Comparison of ENCODE assay signal across 11 mouse cellular contexts in the genomic region with DNA sequence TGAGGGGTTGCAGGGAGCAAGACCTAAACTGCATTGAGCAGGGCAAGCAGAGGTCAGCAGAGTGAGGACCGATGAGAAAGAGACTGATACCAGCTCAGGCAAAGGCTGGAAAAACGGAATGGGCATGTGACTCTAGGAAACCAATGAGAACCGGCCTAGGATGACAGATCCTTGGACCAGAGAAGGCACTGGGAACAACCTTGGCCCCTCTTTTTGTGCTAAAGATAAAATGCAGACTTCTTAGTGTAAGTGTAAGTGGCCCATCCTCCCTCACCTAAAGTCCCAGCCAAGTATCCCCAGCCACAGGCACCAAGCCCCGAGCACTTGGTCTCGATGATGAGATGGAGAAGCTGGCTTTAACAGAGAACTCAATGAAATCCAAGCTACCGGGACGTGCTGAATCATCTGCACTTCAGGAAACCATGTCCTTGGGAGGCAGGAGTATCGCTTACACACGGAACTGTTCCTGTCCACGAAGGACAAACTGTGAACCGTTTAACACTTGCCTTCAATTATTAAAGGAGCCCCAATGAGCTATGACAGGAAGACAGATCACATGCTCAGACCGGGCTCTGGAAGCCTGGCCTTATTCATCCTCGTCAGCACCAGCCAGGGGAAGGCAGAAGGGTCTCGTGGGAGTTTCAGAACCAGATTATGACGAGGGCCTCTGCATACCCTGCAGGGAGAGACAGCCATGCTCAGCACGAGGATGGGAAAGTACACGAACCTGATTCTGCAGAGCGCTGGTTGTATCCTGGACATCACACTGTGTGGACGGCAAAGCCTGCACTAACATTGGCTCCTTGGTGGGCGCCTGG.
A peak's percentile ranks its signal among the peaks of the same experiment; 100 is the strongest.
DNase-seq lines count a peak whose midpoint lies in the region; ATAC-seq and TF ChIP-seq lines count a peak whose summit lies in the region.
"Had no signal": no experiment of that assay in that cellular context is flagged by ENCODE, and none has a peak within 500 bp of the region (broad histone marks: within the 10 kb centered on the region; RNA-seq: fewer than 3 reads in every experiment).

No protein-coding gene starts in this region.

- intact Hi-C loops in left cerebral cortex, adult 2 months (cut with DNase I) = no loop called here
- intact Hi-C loops in left cerebral cortex, postnatal 14 days (cut with DNase I) = no loop called here

- H3K4me1 ChIP-seq in hindbrain, postnatal 0 days (ENCODE audit: insufficient read depth, low read length) = peaks cover 11% of the 10 kb centered on the region
- H3K4me1 ChIP-seq in neural tube, embryonic 13.5 days (replicated peaks) = peaks cover 57% of the 10 kb centered on the region
- H3K4me1 ChIP-seq: limb, embryonic 12.5 days had no signal

- no peak overlapping the region for H3K4me3 ChIP-seq in left cerebral cortex, adult 2 months
- no peak overlapping the region for H3K4me3 ChIP-seq in hindbrain, postnatal 0 days (ENCODE audit: low read length)
- no peak overlapping the region for H3K4me3 ChIP-seq in neural tube, embryonic 13.5 days
- H3K4me3 ChIP-seq: limb, embryonic 12.5 days had no signal

- DNase-seq in embryo, embryonic 10.5 days (ENCODE audit: low spot score) = peak; percentile 21
- no peak for DNase-seq in embryo, embryonic 9.5 days (ENCODE audit: extremely low spot score)
- DNase-seq in left cerebral cortex, adult 2 months (ENCODE audit: extremely low spot score in 1 of 2, low spot score in 2 of 2) = no peak
- DNase-seq in left cerebral cortex, postnatal 14 days (ENCODE audit: low spot score in 2 of 2) = no peak
- DNase-seq in hindbrain, postnatal 0 days (ENCODE audit: low spot score) = peak; percentile 36
- DNase-seq in right cerebral cortex, postnatal 4 days = no peak
- no peak for DNase-seq in retina, embryonic 14.5 days (ENCODE audit: low spot score)
- DNase-seq: cerebellum, postnatal 10 days had no signal

- no peak overlapping the region for H3K4me2 ChIP-seq in hindbrain, postnatal 0 days (ENCODE audit: low read depth, low read length)
- H3K4me2 ChIP-seq in neural tube, embryonic 13.5 days = no peak overlapping the region
- H3K4me2 ChIP-seq: limb, embryonic 12.5 days had no signal

- no peaks in the 10 kb centered on the region for H3K27me3 ChIP-seq in hindbrain, postnatal 0 days (ENCODE audit: insufficient read depth, low read length)
- H3K27me3 ChIP-seq in neural tube, embryonic 13.5 days = no peaks in the 10 kb centered on the region
- H3K27me3 ChIP-seq: limb, embryonic 12.5 days had no signal

- no peaks in the 10 kb centered on the region for H3K9me3 ChIP-seq in hindbrain, postnatal 0 days (ENCODE audit: low read length)
- H3K9me3 ChIP-seq in neural tube, embryonic 13.5 days = no peaks in the 10 kb centered on the region
- H3K9me3 ChIP-seq: limb, embryonic 12.5 days had no signal

- ATAC-seq in hindbrain, postnatal 0 days = peak; percentile 8; the same call in 1 of the 2 replicates
- 0 out of 2 replicates have a peak, but pooled peaks have one; percentile 13 for ATAC-seq in neural tube, embryonic 13.5 days (ENCODE audit: low read depth)

- 58% methylated on average over 20 of the region's 20 CpGs for WGBS in hindbrain, postnatal 0 days
- WGBS in neural tube, embryonic 13.5 days = 47% methylated on average over 20 of the region's 20 CpGs

- no peaks in the 10 kb centered on the region for H3K36me3 ChIP-seq in hindbrain, postnatal 0 days (ENCODE audit: insufficient read depth, low read length)
- H3K36me3 ChIP-seq in neural tube, embryonic 13.5 days = no peaks in the 10 kb centered on the region
- H3K36me3 ChIP-seq: limb, embryonic 12.5 days had no signal

- no peak for TF ChIP-seq CTCF in left cerebral cortex, adult 2 months (IDR thresholded peaks at IDR 0.05)
- no peak for TF ChIP-seq CTCF in hindbrain, postnatal 0 days (IDR thresholded peaks at IDR 0.05; ENCODE audit: low read depth)

- 0 out of 2 replicates have a peak overlapping the region, but pooled peaks have one; percentile 28 for H3K27ac ChIP-seq in left cerebral cortex, adult 2 months
- H3K27ac ChIP-seq in hindbrain, postnatal 0 days = peak overlapping the region; percentile 42; the same call in 1 of the 2 replicates
- H3K27ac ChIP-seq in neural tube, embryonic 13.5 days (replicated peaks) = peak overlapping the region; percentile 54
- H3K27ac ChIP-seq: limb, embryonic 12.5 days; macrophage had no signal

- H3K9ac ChIP-seq in hindbrain, postnatal 0 days (replicated peaks; ENCODE audit: low read length) = no peak overlapping the region
- H3K9ac ChIP-seq in neural tube, embryonic 13.5 days = peak overlapping the region; percentile 31; the same call in 1 of the 2 replicates
- H3K9ac ChIP-seq: limb, embryonic 12.5 days had no signal

Comparison
In these comparisons a context has a peak if more than half of its experiments do, and no peak if none do; other contexts are left out.
1. DNase-seq: peak in embryo, embryonic 10.5 days (single experiment) and hindbrain, postnatal 0 days (single experiment); none in embryo, embryonic 9.5 days (single experiment), left cerebral cortex, adult 2 months (0 of 2), left cerebral cortex, postnatal 14 days (0 of 2), right cerebral cortex, postnatal 4 days (single experiment) and retina, embryonic 14.5 days (single experiment).
2. Peak in every context shown above with its lines, with median percentiles within 50 percentile points of each other: H3K27ac ChIP-seq.